Mouse (Mus musculus): Measurements from ENCODE around the gene Sds.

Sds gene

GRCm38 (mm10) chr5:120517552-120517951 lies 41.2 kb downstream of the Sds start:
- DNase-seq = no peak

GRCm38 (mm10) chr5:120522649-120523048 lies 46.3 kb downstream of the Sds start:
- DNase-seq = no peak

GRCm38 (mm10) chr5:120524736-120525135 lies 48.4 kb downstream of the Sds start:
- no peak for DNase-seq

GRCm38 (mm10) chr5:120525737-120526136 lies 49.4 kb downstream of the Sds start:
- DNase-seq = no peak

- no peak for DNase-seq
Measured at GRCm38 (mm10) chr5:120526311-120526710, 50.0 kb downstream of the Sds start.

- no peak for DNase-seq
Measured at GRCm38 (mm10) chr5:120527296-120527964, 51.1 kb downstream of the Sds start.

- DNase-seq = no peak
Measured at GRCm38 (mm10) chr5:120531631-120532030, 55.3 kb downstream of the Sds start.
